Mouse (Mus musculus): ENCODE results near the gene Tenm3. TPM values are rescaled to one million over a fixed set of nuclear protein-coding genes. Genes with fewer than 3 reads are reported as not detected.

Tenm3 gene
- total RNA-seq, 2 experiments from 2014 or later = 78.0 to 80.1 TPM

DNA sequence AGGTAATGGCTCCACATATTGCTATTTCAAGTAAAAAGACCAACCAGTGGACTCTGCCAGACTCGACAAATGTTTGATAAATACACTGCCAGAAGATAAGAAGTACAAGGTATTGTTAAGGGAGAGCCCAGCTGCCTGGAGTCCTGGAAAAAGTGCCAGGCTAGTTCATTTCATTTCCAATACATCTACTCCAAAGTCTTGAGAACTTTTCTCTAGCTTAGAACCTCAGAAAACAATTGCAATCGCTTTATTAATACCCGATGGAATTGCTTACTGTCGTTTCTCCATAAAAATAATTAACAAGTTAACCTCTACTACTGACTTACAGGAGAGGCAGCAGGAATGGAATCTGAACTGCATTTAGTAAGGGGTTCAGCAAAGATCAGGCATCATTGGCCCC is 1.7 kb downstream of the Tenm3 start:
- Histone ChIP-seq H3K4me3 (peak overlapping the region; percentile 73; the same call in 1 of the 2 replicates), H3K27ac (no peak overlapping the region)
- TF ChIP-seq CTCF (conservative IDR thresholded peaks at IDR 0.05) = no peak
- no peak for DNase-seq (ENCODE audit: low spot score in 2 of 2)

DNA sequence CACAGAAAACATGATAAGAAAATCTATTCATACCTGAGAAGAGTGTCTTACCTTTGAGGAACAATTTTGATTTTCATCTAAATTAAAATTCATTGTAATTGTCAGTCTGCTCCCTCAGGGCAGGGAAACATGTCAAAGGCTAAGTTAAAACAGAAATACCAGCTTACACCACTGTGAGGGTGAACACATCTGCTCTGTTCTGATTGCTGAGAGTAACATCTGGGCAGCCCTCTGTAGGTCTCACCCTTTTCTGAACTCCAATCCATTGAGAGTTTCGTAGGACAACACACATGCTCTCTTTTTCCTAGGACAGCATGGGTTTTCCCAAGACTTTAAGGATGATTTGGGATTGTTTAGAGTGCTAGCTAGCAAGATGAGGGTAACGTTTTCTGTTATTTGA is 8.0 kb downstream of the Tenm3 start:
- DNase-seq (ENCODE audit: low spot score in 2 of 2) = no peak
- no peak overlapping the region for H3K27ac ChIP-seq
- TF ChIP-seq CTCF (conservative IDR thresholded peaks at IDR 0.05) = no peak
- no peak overlapping the region for H3K4me3 ChIP-seq

DNA sequence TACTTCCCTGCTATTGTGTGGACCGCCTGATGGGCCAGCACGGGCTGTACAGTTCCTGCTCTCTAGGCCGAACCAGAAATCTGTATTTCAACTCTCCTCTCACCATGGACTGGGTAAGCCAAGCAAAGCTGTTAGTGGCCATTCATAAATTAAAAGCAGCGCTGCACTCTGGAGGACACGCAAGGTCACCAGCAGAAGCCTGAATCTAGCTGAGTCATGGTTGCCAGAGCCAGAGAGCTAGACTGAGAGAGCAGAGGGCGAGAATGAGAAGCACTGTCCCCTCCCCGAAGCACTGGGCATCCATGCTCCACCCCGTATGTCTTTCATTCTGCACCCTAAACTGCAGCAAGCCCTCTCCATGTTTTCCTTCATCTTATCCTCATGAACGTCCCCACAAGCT is 16.3 kb downstream of the Tenm3 start:
- no peak for DNase-seq (ENCODE audit: low spot score in 2 of 2)
- Histone ChIP-seq H3K4me3 (no peak overlapping the region), H3K27ac (no peak overlapping the region)
- TF ChIP-seq CTCF (conservative IDR thresholded peaks at IDR 0.05) = no peak

DNA sequence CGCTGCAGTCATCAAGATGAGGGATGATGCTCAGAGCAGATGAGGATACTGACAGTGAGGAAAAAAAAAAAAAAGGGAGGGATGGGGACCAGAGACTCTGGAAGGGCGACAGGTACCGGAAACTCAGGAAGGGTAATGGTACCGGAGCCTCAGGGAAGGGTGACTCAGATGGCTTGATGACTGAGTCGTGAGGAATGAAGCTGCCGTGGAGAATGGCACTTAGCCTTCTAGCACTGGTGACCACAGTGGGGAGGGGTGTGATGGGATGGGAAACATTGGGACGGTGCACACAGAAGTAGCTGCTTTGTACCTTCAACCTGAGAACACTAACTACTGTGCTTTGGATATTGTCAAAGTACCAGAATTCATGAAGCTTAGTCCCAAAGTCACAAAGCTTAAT is 18.1 kb downstream of the Tenm3 start:
- H3K4me3 ChIP-seq = no peak overlapping the region
- no peak for DNase-seq (ENCODE audit: low spot score in 2 of 2)
- TF ChIP-seq CTCF (conservative IDR thresholded peaks at IDR 0.05) = no peak
- no peak overlapping the region for H3K27ac ChIP-seq

DNA sequence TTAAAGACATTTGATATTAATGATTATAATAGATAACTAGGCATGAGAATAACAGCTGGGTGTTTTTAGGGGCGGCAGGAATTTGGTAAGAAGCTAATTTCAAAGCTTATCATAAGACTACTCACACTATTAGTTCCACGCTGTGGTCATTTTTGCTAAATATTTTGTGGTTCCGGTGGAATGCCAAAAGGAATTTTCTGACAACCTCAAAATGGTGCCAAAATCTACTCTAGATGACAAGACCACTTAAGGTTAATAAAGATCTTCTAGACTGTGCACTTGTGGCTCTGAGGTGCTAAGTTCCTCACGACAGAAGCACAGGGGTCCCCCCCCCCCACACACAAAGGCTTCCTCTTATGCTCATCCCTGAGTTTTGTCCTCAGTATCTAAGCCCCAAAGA is 21.5 kb downstream of the Tenm3 start:
- H3K4me3 ChIP-seq = no peak overlapping the region
- no peak overlapping the region; the same call in 1 of the 2 replicates for H3K27ac ChIP-seq
- no peak for DNase-seq (ENCODE audit: low spot score in 2 of 2)
- TF ChIP-seq CTCF (conservative IDR thresholded peaks at IDR 0.05) = no peak

DNA sequence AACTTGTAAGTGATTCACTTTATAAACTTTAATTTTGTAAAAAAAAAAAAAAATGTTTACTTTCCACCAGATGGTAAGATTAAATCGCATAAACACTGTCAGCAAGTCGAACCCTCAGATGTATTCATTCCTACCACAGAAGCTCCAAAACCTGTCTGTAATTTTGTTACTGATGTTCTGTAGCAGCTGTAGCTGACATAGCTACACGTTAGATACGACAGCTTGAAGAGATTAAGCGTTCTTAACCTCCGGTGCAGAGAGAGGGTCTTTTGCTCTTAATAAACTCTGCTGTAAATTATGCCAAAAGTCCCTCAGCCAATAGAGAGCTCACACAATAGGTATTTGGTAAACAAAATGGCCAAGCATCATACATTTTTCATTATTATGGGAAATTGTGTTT is 23.8 kb downstream of the Tenm3 start:
- DNase-seq (ENCODE audit: low spot score in 2 of 2) = no peak
- Histone ChIP-seq H3K27ac (no peak overlapping the region), H3K4me3 (no peak overlapping the region)
- TF ChIP-seq CTCF (conservative IDR thresholded peaks at IDR 0.05) = no peak

DNA sequence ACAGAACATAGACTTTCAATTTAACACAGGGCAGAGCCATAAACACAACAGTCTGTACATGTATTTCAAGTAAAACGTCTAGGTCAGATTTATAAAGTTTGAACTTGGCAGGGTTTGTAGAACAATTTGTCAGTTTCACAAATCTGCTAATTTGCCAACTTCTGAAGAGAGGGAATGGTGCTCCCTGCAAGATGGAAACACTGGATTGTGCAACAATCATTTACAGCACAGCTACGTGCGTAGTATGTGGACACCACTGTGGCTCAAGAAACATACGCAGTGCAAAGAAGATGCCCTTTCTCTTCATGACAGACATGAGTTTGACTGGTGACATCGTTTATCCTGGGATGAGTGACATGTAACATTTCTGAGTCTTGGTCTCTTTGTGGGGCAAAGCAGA is 24.4 kb downstream of the Tenm3 start:
- no peak for TF ChIP-seq CTCF (conservative IDR thresholded peaks at IDR 0.05)
- no peak overlapping the region for H3K27ac ChIP-seq
- no peak for DNase-seq (ENCODE audit: low spot score in 2 of 2)
- no peak overlapping the region for H3K4me3 ChIP-seq

DNA sequence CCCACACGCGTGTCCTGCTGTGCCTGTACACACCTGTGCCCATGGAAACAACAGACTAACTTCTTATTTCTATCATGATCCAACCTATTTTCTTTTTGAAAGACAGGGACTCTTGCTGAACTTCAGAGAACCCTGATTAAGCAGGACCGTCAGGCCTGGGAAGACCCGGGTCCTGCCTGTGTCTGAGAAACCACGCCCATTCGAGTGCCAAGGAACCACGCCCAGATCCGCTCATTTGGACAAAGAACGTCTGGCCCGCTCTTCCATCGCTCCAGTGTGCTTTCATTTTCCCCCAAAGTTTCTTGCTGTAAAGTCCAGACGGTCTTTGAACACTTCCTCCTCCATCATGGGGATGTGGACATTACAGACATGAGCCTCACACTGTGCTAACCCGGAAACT is 26.8 kb downstream of the Tenm3 start:
- H3K27ac ChIP-seq = no peak overlapping the region
- no peak for TF ChIP-seq CTCF (conservative IDR thresholded peaks at IDR 0.05)
- no peak overlapping the region for H3K4me3 ChIP-seq
- DNase-seq (ENCODE audit: low spot score in 2 of 2) = no peak

DNA sequence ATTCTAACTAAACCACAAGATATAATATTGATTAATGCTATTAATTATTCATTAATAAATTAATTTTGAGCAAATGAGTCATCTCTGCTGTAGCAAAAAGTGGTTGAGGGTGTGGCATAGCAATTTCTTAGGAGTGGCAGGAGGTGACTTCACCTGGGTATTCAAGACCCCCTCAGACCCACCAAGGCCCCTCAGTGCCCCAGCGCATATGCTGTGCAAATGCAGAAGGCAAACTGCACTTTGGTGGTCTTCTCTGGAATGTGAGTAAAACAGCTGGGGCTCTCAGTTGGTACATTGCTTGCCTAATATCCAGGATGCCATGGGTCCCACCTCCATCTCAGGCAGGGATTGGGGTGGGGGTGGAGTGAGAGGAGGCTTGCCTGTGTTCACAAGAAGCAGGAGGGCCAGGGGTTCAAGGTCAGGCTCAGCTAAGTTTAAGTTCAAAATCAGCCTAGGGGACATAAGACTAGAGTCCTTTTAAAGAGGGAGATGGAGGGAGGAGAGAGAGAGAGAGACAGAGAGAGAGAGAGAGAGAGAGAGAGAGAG is 31.5 kb downstream of the Tenm3 start:
- no peak for TF ChIP-seq CTCF (conservative IDR thresholded peaks at IDR 0.05)
- H3K27ac ChIP-seq = no peak overlapping the region

DNA sequence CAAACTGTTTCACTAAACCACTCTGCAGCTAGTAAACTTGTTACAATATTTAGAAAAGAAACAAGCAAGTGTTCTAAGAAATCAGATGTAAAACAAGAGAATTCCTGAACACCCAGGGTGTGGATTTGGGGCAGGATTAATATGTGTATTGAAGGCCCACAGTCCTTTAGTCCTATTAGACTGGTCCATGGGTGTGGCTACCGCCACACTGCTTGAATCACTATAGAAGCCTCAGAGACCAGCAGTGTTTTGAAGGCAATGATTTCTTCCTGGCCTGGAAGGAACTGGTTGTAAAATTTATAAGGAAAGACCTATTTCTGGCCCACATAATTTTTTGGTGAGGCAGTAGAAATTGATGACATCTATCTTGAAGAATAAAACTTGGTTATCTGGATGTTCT is 33.1 kb downstream of the Tenm3 start:
- no peak for TF ChIP-seq CTCF (conservative IDR thresholded peaks at IDR 0.05)
- no peak for DNase-seq (ENCODE audit: low spot score in 2 of 2)
- no peak overlapping the region for H3K4me3 ChIP-seq
- H3K27ac ChIP-seq = no peak overlapping the region

More for the DNA sequence above, 31.5 kb downstream of the Tenm3 start:
- H3K4me3 ChIP-seq = no peak overlapping the region
- no peak for DNase-seq (ENCODE audit: low spot score in 2 of 2)

DNA sequence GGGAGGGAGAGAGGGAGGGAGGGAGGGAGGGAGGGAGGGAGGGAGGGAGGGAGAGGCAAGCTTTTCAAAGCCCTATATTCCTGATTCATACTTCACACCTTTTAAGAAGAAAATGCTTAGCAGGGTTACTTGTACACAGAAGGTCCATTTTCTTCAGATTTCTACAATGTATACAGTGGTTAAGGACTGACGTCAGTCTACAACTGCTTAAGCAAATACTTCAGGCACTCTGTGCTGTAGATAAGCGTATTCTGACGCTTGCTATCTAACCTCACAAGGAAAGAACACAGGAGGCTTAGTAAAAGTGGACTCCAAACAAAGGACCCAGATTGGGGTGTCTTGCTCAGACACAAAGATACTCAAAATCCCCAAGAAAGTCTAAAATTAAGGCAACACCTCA is 34.6 kb downstream of the Tenm3 start:
- DNase-seq (ENCODE audit: low spot score in 2 of 2) = no peak
- Histone ChIP-seq H3K27ac (no peak overlapping the region), H3K4me3 (no peak overlapping the region)
- TF ChIP-seq CTCF (conservative IDR thresholded peaks at IDR 0.05) = no peak

DNA sequence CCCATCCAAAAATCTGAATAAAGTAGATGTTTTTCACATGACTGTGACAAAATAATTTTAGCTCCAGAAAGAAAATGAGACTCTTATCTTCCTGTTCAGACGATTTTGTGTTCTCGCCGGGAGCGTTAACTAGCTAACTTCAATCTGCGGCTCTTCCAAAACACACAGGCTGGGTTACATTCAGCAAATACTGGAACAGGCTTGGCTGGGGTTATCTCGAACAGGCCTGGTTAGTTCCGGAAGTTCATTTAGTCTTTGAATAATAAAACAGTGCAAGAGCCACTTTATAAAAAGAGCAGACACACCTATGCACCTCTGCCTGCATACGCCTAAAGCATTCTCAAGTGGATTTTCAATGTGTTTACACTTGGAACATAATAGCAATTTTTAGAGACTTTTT is 40.7 kb downstream of the Tenm3 start:
- TF ChIP-seq CTCF (conservative IDR thresholded peaks at IDR 0.05) = no peak
- no peak for DNase-seq (ENCODE audit: low spot score in 2 of 2)
- H3K27ac ChIP-seq = no peak overlapping the region
- H3K4me3 ChIP-seq = no peak overlapping the region

DNA sequence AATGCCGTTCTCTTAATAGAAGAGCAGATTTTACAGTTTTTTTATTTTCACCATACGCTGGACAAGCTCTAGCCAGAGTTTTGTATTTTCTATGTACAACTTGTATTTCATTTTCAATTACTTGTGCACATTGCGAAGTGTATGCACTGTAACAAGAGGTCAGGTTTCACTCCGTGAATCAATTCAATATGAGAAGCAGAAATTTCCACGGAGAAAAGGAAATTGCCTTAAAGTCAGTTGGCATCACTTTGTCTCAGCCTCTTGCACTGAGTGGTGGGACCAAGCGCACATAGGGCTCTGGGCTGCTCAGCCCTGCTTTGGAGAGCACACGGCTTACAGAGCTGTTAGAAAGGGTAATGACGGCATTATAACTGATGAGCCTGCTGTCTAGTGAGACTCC is 41.5 kb downstream of the Tenm3 start:
- Histone ChIP-seq H3K27ac (no peak overlapping the region), H3K4me3 (no peak overlapping the region)
- DNase-seq (ENCODE audit: low spot score in 2 of 2) = no peak
- TF ChIP-seq CTCF (conservative IDR thresholded peaks at IDR 0.05) = no peak

DNA sequence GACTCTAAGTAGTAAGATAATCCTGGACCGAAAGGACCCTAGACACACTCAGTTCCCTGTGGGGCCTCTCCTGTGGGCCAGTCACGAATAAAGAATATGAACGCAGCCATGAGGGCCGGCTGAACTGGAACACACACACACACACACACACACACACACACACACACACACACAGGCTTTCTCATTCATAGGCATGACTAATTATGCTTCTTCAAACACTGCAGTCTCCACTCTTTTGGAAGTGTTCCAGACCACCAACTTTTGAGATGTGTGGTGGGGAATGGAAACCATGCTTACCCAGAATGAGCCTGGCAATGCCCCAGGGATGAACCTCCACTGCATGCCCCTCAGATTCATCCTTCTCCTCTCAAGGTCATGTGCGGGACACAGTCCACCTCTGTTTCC is 45.8 kb downstream of the Tenm3 start:
- no peak for TF ChIP-seq CTCF (conservative IDR thresholded peaks at IDR 0.05)
- no peak overlapping the region for H3K27ac ChIP-seq
- DNase-seq (ENCODE audit: low spot score in 2 of 2) = no peak

DNA sequence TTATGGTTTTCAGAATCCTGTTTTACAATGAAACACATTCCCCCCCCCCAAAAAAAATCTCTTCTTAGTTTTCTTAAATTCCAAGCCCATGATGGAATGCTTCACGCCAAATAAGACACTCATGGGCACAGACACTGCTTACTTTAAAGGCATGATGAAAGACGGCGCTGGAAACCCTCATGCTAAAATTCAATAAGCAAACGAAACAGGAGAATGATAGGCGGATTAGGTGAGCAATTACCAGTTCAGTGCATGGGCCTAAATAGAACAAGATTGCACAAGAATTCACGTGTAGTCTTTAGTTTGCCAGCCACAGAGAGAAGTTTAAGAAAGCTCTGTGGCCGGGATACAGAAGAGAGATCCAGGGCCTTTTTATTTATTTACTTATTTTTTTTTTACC is 49.5 kb downstream of the Tenm3 start:
- TF ChIP-seq CTCF (conservative IDR thresholded peaks at IDR 0.05) = no peak
- no peak for DNase-seq (ENCODE audit: low spot score in 2 of 2)
- no peak overlapping the region for H3K27ac ChIP-seq
- H3K4me3 ChIP-seq = no peak overlapping the region

More for the DNA sequence above, 45.8 kb downstream of the Tenm3 start:
- H3K4me3 ChIP-seq = no peak overlapping the region
